Mouse (Mus musculus): ENCODE measurements around the gene Padi4. TPM values are rescaled to one million over a fixed set of nuclear protein-coding genes. Genes with fewer than 3 reads are reported as not detected.

Padi4 gene
- total and polyA plus RNA-seq, 3 experiments: not detected

- TF ChIP-seq USF1 (IDR thresholded peaks at IDR 0.05; ENCODE audit: low read depth, low read length) (no peak), NELFE (IDR thresholded peaks at IDR 0.05; ENCODE audit: low read depth, low read length) (no peak), E2F4 (IDR thresholded peaks at IDR 0.05; ENCODE audit: insufficient replicate concordance, low read depth, low read length) (no peak), MAFK (IDR thresholded peaks at IDR 0.05; ENCODE audit: insufficient replicate concordance, low read length) (no peak)
- no peaks in the 10 kb centered on the region for H3K79me2 ChIP-seq (replicated peaks; ENCODE audit: control insufficient read depth, extremely low read depth, insufficient read depth, poor library complexity, severe bottlenecking)
Observed at GRCm38 (mm10) chr4:140789983-140790382, 15.9 kb upstream of the Padi4 start.

GRCm38 (mm10) chr4:140788983-140789382 lies 14.9 kb upstream of the Padi4 start:
- Histone ChIP-seq H3K36me3 (replicated peaks in 1 of 2; ENCODE audit: control insufficient read depth in 1 of 2, insufficient read depth in 1 of 2, low read length in 1 of 2) (no peaks in the 10 kb centered on the region), H3K9me3 (replicated peaks; ENCODE audit: low read length) (peaks cover 20% of the 10 kb centered on the region), H3K9ac (ENCODE audit: insufficient read depth, low read depth) (no peak overlapping the region), H3K79me2 (replicated peaks; ENCODE audit: control insufficient read depth, extremely low read depth, insufficient read depth, poor library complexity, severe bottlenecking) (no peaks in the 10 kb centered on the region), H3K27me3 (replicated peaks) (peaks cover 35% of the 10 kb centered on the region), H3K27ac (ENCODE audit: insufficient read depth, low read depth) (no peak overlapping the region), H3K4me1 (ENCODE audit: control insufficient read depth in 1 of 2, insufficient read depth in 2 of 2) (no peaks in the 10 kb centered on the region), H3K4me2 (ENCODE audit: insufficient read depth, low read depth, poor library complexity, severe bottlenecking) (no peak overlapping the region), H3K4me3 (replicated peaks in 1 of 3; ENCODE audit: low read depth in 2 of 3, low read length in 2 of 3, poor library complexity in 1 of 3) (no peak overlapping the region)
- TF ChIP-seq CTCF (conservative IDR thresholded peaks at IDR 0.05 in 1 of 2, IDR thresholded peaks at IDR 0.05 in 1 of 2; ENCODE audit: low read depth in 2 of 2, low read length in 2 of 2): peak; percentile 79 to 94
- TF ChIP-seq RAD21 (IDR thresholded peaks at IDR 0.05; ENCODE audit: low read depth, low read length): peak; percentile 75
- TF ChIP-seq ETS1 (conservative IDR thresholded peaks at IDR 0.05; ENCODE audit: low read depth, low read length): no peak
- TF ChIP-seq SMC3 (IDR thresholded peaks at IDR 0.05; ENCODE audit: low read depth, low read length): peak; percentile 80
- DNase-seq (ENCODE audit: extremely low read depth): peak; percentile 45
- in situ Hi-C loops (cut with MboI; ENCODE audit: low pct_ligation_motif_present, low pct_unique_long_range_greater_than_20kb, low sequenced_read_pairs): loop anchor here (5.0 kb wide), 1 partner anchor 118 kb away; the partner anchor contains the start of gene Padi2
- dilution Hi-C loops (cut with MboI; ENCODE audit: extremely low pct_ligation_motif_present, extremely low pct_unique_long_range_greater_than_20kb, low sequenced_read_pairs): no loop called here

More at GRCm38 (mm10) chr4:140789983-140790382, 15.9 kb upstream of the Padi4 start:
- dilution Hi-C loops (cut with MboI; ENCODE audit: extremely low pct_ligation_motif_present, extremely low pct_unique_long_range_greater_than_20kb, low sequenced_read_pairs): no loop called here
- Histone ChIP-seq H3K27ac (ENCODE audit: insufficient read depth, low read depth) (no peak overlapping the region), H3K4me2 (ENCODE audit: insufficient read depth, low read depth, poor library complexity, severe bottlenecking) (no peak overlapping the region), H3K36me3 (replicated peaks in 1 of 2; ENCODE audit: control insufficient read depth in 1 of 2, insufficient read depth in 1 of 2, low read length in 1 of 2) (no peaks in the 10 kb centered on the region), H3K4me1 (ENCODE audit: control insufficient read depth in 1 of 2, insufficient read depth in 2 of 2) (no peaks in the 10 kb centered on the region), H3K9me3 (replicated peaks; ENCODE audit: low read length) (peaks cover 13% of the 10 kb centered on the region), H3K9ac (ENCODE audit: insufficient read depth, low read depth) (no peak overlapping the region), H3K27me3 (replicated peaks) (peaks cover 38% of the 10 kb centered on the region), H3K4me3 (replicated peaks in 1 of 3; ENCODE audit: low read depth in 2 of 3, low read length in 2 of 3, poor library complexity in 1 of 3) (no peak overlapping the region)
- in situ Hi-C loops (cut with MboI; ENCODE audit: low pct_ligation_motif_present, low pct_unique_long_range_greater_than_20kb, low sequenced_read_pairs): loop anchor here (5.0 kb wide), 1 partner anchor 117 kb away; the partner anchor contains the start of gene Padi2
- DNase-seq (ENCODE audit: extremely low read depth): no peak

DNA sequence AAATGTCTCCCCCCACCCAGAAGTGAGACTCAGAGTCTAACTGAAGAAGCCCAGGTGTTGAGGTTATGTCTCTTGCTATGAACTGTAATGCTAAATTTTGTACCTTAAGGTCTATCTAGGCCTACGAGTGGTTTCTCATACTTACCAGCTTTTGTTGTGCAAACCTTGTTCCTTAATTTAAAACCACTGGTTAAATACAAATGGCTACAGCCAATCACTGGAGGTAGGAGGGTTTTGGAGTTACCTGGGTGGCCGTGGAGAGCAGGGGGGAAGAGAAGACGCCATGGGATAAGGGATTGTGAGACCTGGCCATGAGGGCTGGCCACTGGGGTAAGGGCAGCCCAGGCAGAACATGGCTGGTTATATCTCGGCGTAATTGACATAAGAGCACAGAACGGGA lies 14.2 kb upstream of the Padi4 start:
- H3K27ac ChIP-seq (ENCODE audit: insufficient read depth, low read depth): no peak overlapping the region
- peaks cover 20% of the 10 kb centered on the region for H3K9me3 ChIP-seq (replicated peaks; ENCODE audit: low read length)
- TF ChIP-seq GABPA (IDR thresholded peaks at IDR 0.05; ENCODE audit: insufficient replicate concordance, low read depth, low read length) (no peak), SMC3 (IDR thresholded peaks at IDR 0.05; ENCODE audit: low read depth, low read length) (no peak), MAX (IDR thresholded peaks at IDR 0.05; ENCODE audit: low read length) (no peak), CHD1 (IDR thresholded peaks at IDR 0.05; ENCODE audit: low read depth, low read length) (no peak), EP300 (IDR thresholded peaks at IDR 0.05; ENCODE audit: low read length) (no peak), ZC3H11A (IDR thresholded peaks at IDR 0.05; ENCODE audit: low read depth, low read length) (no peak), PAX5 (IDR thresholded peaks at IDR 0.05; ENCODE audit: low read length) (no peak), MEF2A (IDR thresholded peaks at IDR 0.05; ENCODE audit: borderline replicate concordance, low read depth, low read length) (no peak), MXI1 (IDR thresholded peaks at IDR 0.05; ENCODE audit: low read depth, low read length) (no peak), POLR2AphosphoS2 (IDR thresholded peaks at IDR 0.05; ENCODE audit: low read depth, low read length) (no peak), IRF4 (IDR thresholded peaks at IDR 0.05; ENCODE audit: low read depth, low read length) (no peak), USF2 (conservative IDR thresholded peaks at IDR 0.05; ENCODE audit: low read depth, low read length) (no peak), E2F4 (IDR thresholded peaks at IDR 0.05; ENCODE audit: insufficient replicate concordance, low read depth, low read length) (no peak), JUN (IDR thresholded peaks at IDR 0.05; ENCODE audit: insufficient read depth, low read depth, low read length) (no peak), ZKSCAN1 (IDR thresholded peaks at IDR 0.05; ENCODE audit: borderline replicate concordance, low read depth, low read length) (no peak), ELF1 (IDR thresholded peaks at IDR 0.05; ENCODE audit: low read depth, low read length) (no peak), MYC (IDR thresholded peaks at IDR 0.05; ENCODE audit: low read depth, low read length) (no peak), MAZ (IDR thresholded peaks at IDR 0.05; ENCODE audit: low read depth, low read length) (no peak), SIN3A (IDR thresholded peaks at IDR 0.05; ENCODE audit: low read length) (no peak), NELFE (IDR thresholded peaks at IDR 0.05; ENCODE audit: low read depth, low read length) (no peak)
- no peak overlapping the region for H3K9ac ChIP-seq (ENCODE audit: insufficient read depth, low read depth)
- H3K27me3 ChIP-seq (replicated peaks): peaks cover 33% of the 10 kb centered on the region
- H3K4me1 ChIP-seq (ENCODE audit: control insufficient read depth in 1 of 2, insufficient read depth in 2 of 2): no peaks in the 10 kb centered on the region
- no peaks in the 10 kb centered on the region for H3K36me3 ChIP-seq (replicated peaks in 1 of 2; ENCODE audit: control insufficient read depth in 1 of 2, insufficient read depth in 1 of 2, low read length in 1 of 2)
- DNase-seq (ENCODE audit: extremely low read depth): no peak
- H3K4me2 ChIP-seq (ENCODE audit: insufficient read depth, low read depth, poor library complexity, severe bottlenecking): no peak overlapping the region
- dilution Hi-C loops (cut with MboI; ENCODE audit: extremely low pct_ligation_motif_present, extremely low pct_unique_long_range_greater_than_20kb, low sequenced_read_pairs) (no loop called here), in situ Hi-C loops (cut with MboI; ENCODE audit: low pct_ligation_motif_present, low pct_unique_long_range_greater_than_20kb, low sequenced_read_pairs) (loop anchor here (5.0 kb wide), 1 partner anchor 119 kb away; the partner anchor contains the start of gene Padi2)
- no peak overlapping the region for H3K4me3 ChIP-seq (replicated peaks in 1 of 3; ENCODE audit: low read depth in 2 of 3, low read length in 2 of 3, poor library complexity in 1 of 3)
- no peaks in the 10 kb centered on the region for H3K79me2 ChIP-seq (replicated peaks; ENCODE audit: control insufficient read depth, extremely low read depth, insufficient read depth, poor library complexity, severe bottlenecking)

All from CH12.LX (cell line).